Mouse (Mus musculus) cortical plate, adult 2 months (tissue): ENCODE measurements at regions not wholly inside any gene's neighbourhood (a gene's known extent, or its start where the extent isn't known, plus 50 kb on each side); places are given as distances from the start of the nearest gene placed in this dataset.

Experiments used
- CTCF ChIP-seq: fragments of 200-500 bp; IDR thresholded peaks from 2 replicates; pipeline ENCODE4 v1.5.1; 2011; ENCODE audit warnings: mild to moderate bottlenecking, control low read depth, low read length; ENCODE audit not compliant: insufficient read depth; ENCODE audit errors: extremely low read depth
- POLR2A ChIP-seq: fragments of 200-500 bp; IDR thresholded peaks from 2 replicates; pipeline ENCODE4 v1.6.1; 2011; ENCODE audit warnings: mild to moderate bottlenecking, low read length, control low read depth; ENCODE audit not compliant: insufficient read depth; ENCODE audit errors: extremely low read depth

DNA sequence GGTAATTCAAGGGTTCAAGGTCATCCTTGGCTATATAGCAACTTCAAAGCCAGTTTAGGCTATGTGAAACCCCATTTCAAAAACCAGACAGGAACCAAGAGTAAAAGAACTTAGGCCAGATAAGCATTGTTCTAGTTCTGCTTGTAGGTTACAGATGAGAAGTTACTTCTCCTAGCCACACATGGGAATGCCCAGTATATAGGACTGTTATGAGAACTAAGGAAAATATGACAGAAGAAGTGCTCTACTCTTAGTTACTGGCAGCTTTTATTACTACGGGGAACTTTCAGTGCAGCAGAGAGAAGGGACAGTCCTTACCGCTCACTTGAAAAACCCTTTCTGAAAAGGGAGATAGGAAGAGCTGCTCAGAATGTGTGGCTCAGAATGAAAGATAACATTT lies 137.4 kb upstream of the Fut8 start:
- no peak for TF ChIP-seq POLR2A
- no peak for TF ChIP-seq CTCF
